Mouse (Mus musculus) heart, embryonic 16.5 days (tissue): ENCODE data around the gene Gas8. TPM values are rescaled to one million over a fixed set of nuclear protein-coding genes. Genes with fewer than 3 reads are reported as not detected.
"Not testable (repeated sequence)": the region's sequence is repeated elsewhere in the genome, so short reads cannot be mapped to it uniquely, and the experiment has no call there.

ENCODE experiments used
- ATAC-seq: fragments of 200-750 bp; cut with Nextera tagmentation; replicated peaks from 2 replicates; pipeline ENCODE4 v1.8.0; 2017; ENCODE audit warnings: moderate number of reproducible peaks; ENCODE audit not compliant: insufficient read depth, low FRiP score; ENCODE audit errors: extremely low read depth
- H3K27ac ChIP-seq: fragments of 300-500 bp; sonication (generic); 2 replicates; pipeline ENCODE4 v1.5.1; 2014; ENCODE audit warnings: mild to moderate bottlenecking, low read length, control low read depth, moderate library complexity
- H3K27me3 ChIP-seq: fragments of 300-500 bp; sonication (generic); 2 replicates; pipeline ENCODE4 v1.6.1; 2014; ENCODE audit warnings: low read length, mixed read lengths; ENCODE audit not compliant: control insufficient read depth, insufficient read depth
- H3K36me3 ChIP-seq: fragments of 300-500 bp; sonication (generic); 2 replicates; pipeline ENCODE4 v1.6.1; 2014; ENCODE audit not compliant: control insufficient read depth, insufficient read depth
- H3K4me1 ChIP-seq: fragments of 300-500 bp; sonication (generic); 2 replicates; pipeline ENCODE4 v1.6.1; 2014; ENCODE audit warnings: low read length, mixed read lengths; ENCODE audit not compliant: control insufficient read depth, insufficient read depth
- H3K4me2 ChIP-seq: fragments of 300-500 bp; sonication (generic); 2 replicates; pipeline ENCODE4 v1.6.1; 2014; ENCODE audit warnings: low read depth, mild to moderate bottlenecking, control low read depth, low read length
- H3K4me3 ChIP-seq: fragments of 300-500 bp; sonication (generic); 2 replicates; pipeline ENCODE4 v1.5.1; 2014; ENCODE audit warnings: mild to moderate bottlenecking, control low read depth, low read length
- H3K9ac ChIP-seq: fragments of 300-500 bp; sonication (generic); 2 replicates; pipeline ENCODE4 v1.6.1; 2014; ENCODE audit warnings: low read length, control low read depth
- H3K9me3 ChIP-seq: fragments of 300-500 bp; sonication (generic); replicated peaks from 2 replicates; pipeline ENCODE4 v1.6.1; 2016; ENCODE audit warnings: low read length; ENCODE audit not compliant: control insufficient read depth
- WGBS: fragments of 180-500 bp; shearing (Covaris S2); extraction: QIAGEN DNeasy Blood & Tissue Kit; methylation state at CpG from one replicate; pipeline ENCODE4 v1.1.7; 2014; 5-methylcytosine and 5-hydroxymethylcytosine counted together
- polyA plus RNA-seq: library from polyadenylated mRNA; unstranded; fragments of >200 nt; fragmentation: Nextera tagmentation; extraction: Ambion mirVana; gene quantifications from 2 replicates; pipeline ENCODE4 v1.2.1, GENCODE M21; 2015

Gene Gas8
- 14.5 and 14.8 TPM in 2 replicates for polyA plus RNA-seq

GRCm38 (mm10) chr8:123518667-123519066, at the start of gene Gas8:
Gas8 (plus strand) TSS chr8:123518834.
- Histone ChIP-seq H3K27me3 (peaks cover 27% of the 10 kb centered on the region), H3K9ac (peak within 1 kb of the TSS; percentile 80), H3K9me3 (no peaks in the 10 kb centered on the region), H3K4me1 (peaks cover 20% of the 10 kb centered on the region), H3K27ac (no peak within 1 kb of the TSS), H3K4me2 (peak within 1 kb of the TSS; percentile 94), H3K4me3 (peak within 1 kb of the TSS; percentile 89), H3K36me3 (peaks cover 5% of the 10 kb centered on the region; the same call in 1 of the 2 replicates)
- 1% methylated on average over 20 of the region's 20 CpGs for WGBS
- peak; percentile 96 for ATAC-seq

GRCm38 (mm10) chr8:123472991-123473390, 45.6 kb upstream of the Gas8 start:
- not testable (repeated sequence) for H3K36me3 ChIP-seq, H3K9me3 ChIP-seq, H3K4me2 ChIP-seq, H3K4me1 ChIP-seq, H3K27ac ChIP-seq, H3K4me3 ChIP-seq, H3K27me3 ChIP-seq, ATAC-seq, H3K9ac ChIP-seq
- 69% methylated on average over 6 of the region's 6 CpGs for WGBS

GRCm38 (mm10) chr8:123474549-123474948, 44.1 kb upstream of the Gas8 start:
- H3K27ac ChIP-seq, H3K36me3 ChIP-seq, H3K9ac ChIP-seq, H3K9me3 ChIP-seq, H3K27me3 ChIP-seq, H3K4me2 ChIP-seq, ATAC-seq, H3K4me3 ChIP-seq: not testable (repeated sequence)
- 37% methylated on average over 5 of the region's 5 CpGs for WGBS
- peaks cover 13% of the 10 kb centered on the region for H3K4me1 ChIP-seq

GRCm38 (mm10) chr8:123476911-123477736, 41.5 kb upstream of the Gas8 start:
- no peak; the same call in 1 of the 2 replicates for ATAC-seq
- Histone ChIP-seq H3K27ac (peak overlapping the region; percentile 92), H3K4me3 (peak overlapping the region; percentile 88), H3K36me3 (peaks cover 9% of the 10 kb centered on the region), H3K27me3 (no peaks in the 10 kb centered on the region), H3K9me3 (no peaks in the 10 kb centered on the region), H3K4me1 (peaks cover 13% of the 10 kb centered on the region), H3K9ac (peak overlapping the region; percentile 89), H3K4me2 (peak overlapping the region; percentile 84)
- WGBS: 10% methylated on average over 34 of the region's 34 CpGs

GRCm38 (mm10) chr8:123477737-123478258, 40.8 kb upstream of the Gas8 start, which contains the start of gene Afg3l1:
Afg3l1 (plus strand) TSS chr8:123477903.
- WGBS: under 1% methylated on average over 58 of the region's 58 CpGs
- peaks cover 13% of the 10 kb centered on the region for H3K36me3 ChIP-seq
- H3K4me3 ChIP-seq: peak within 1 kb of the TSS; percentile 88
- no peaks in the 10 kb centered on the region for H3K27me3 ChIP-seq
- peak within 1 kb of the TSS; percentile 89 for H3K9ac ChIP-seq
- no peaks in the 10 kb centered on the region for H3K9me3 ChIP-seq
- peak; percentile 94 for ATAC-seq
- H3K27ac ChIP-seq: peak within 1 kb of the TSS; percentile 92
- peaks cover 13% of the 10 kb centered on the region for H3K4me1 ChIP-seq
- H3K4me2 ChIP-seq: peak within 1 kb of the TSS; percentile 84

GRCm38 (mm10) chr8:123478456-123479218, 40.0 kb upstream of the Gas8 start:
- peaks cover 13% of the 10 kb centered on the region for H3K4me1 ChIP-seq
- no peak for ATAC-seq
- peak overlapping the region; percentile 89 for H3K9ac ChIP-seq
- peak overlapping the region; percentile 88 for H3K4me3 ChIP-seq
- H3K27ac ChIP-seq: peak overlapping the region; percentile 92
- WGBS: 33% methylated on average over 16 of the region's 16 CpGs
- H3K9me3 ChIP-seq: no peaks in the 10 kb centered on the region
- H3K4me2 ChIP-seq: peak overlapping the region; percentile 84
- H3K27me3 ChIP-seq: no peaks in the 10 kb centered on the region
- peaks cover 13% of the 10 kb centered on the region for H3K36me3 ChIP-seq

GRCm38 (mm10) chr8:123482627-123483026, 36.0 kb upstream of the Gas8 start:
- H3K9ac ChIP-seq: no peak overlapping the region
- H3K9me3 ChIP-seq: no peaks in the 10 kb centered on the region
- H3K27ac ChIP-seq: no peak overlapping the region
- no peaks in the 10 kb centered on the region for H3K27me3 ChIP-seq
- H3K36me3 ChIP-seq: peaks cover 41% of the 10 kb centered on the region
- H3K4me3 ChIP-seq: no peak overlapping the region
- H3K4me1 ChIP-seq: peaks cover 9% of the 10 kb centered on the region
- no peak for ATAC-seq
- H3K4me2 ChIP-seq: no peak overlapping the region
- WGBS: 85% methylated on average over 7 of the region's 7 CpGs

GRCm38 (mm10) chr8:123491280-123492075, 27.2 kb upstream of the Gas8 start:
- Histone ChIP-seq H3K4me1 (no peaks in the 10 kb centered on the region), H3K4me2 (no peak overlapping the region), H3K9ac (no peak overlapping the region), H3K9me3 (no peaks in the 10 kb centered on the region), H3K27me3 (no peaks in the 10 kb centered on the region), H3K27ac (no peak overlapping the region), H3K4me3 (no peak overlapping the region), H3K36me3 (peaks cover 83% of the 10 kb centered on the region)
- 90% methylated on average over 15 of the region's 15 CpGs for WGBS
- ATAC-seq: no peak
